Mouse (Mus musculus) forebrain, postnatal 0 days (tissue): ENCODE data around the gene Wfdc18. TPM values are rescaled to one million over a fixed set of nuclear protein-coding genes. Genes with fewer than 3 reads are reported as not detected.

Source experiments
- ATAC-seq: fragments of 200-750 bp; cut with Nextera tagmentation; 2 replicates; pipeline ENCODE4 v1.8.0; 2017; ENCODE audit warnings: mild to moderate bottlenecking, moderate library complexity
- DNase-seq: peaks from one replicate; pipeline ENCODE4 v3.0.0-alpha.2; 2015
- H3K27ac ChIP-seq: fragments of 300-500 bp; sonication (generic); 2 replicates; pipeline ENCODE4 v1.5.1; 2014; ENCODE audit warnings: low read depth, mild to moderate bottlenecking, antibody characterized with exemption, low read length, moderate library complexity, mixed read lengths
- H3K27me3 ChIP-seq: fragments of 300-500 bp; sonication (generic); 2 replicates; pipeline ENCODE4 v1.6.1; 2014; ENCODE audit warnings: mild to moderate bottlenecking, low read length, mixed read lengths; ENCODE audit not compliant: insufficient read depth
- H3K36me3 ChIP-seq: fragments of 300-500 bp; sonication (generic); 2 replicates; pipeline ENCODE4 v1.6.1; 2014; ENCODE audit warnings: mild to moderate bottlenecking, moderate library complexity; ENCODE audit not compliant: insufficient read depth
- H3K4me1 ChIP-seq: fragments of 300-500 bp; sonication (generic); 2 replicates; pipeline ENCODE4 v1.6.1; 2014; ENCODE audit warnings: antibody characterized with exemption; ENCODE audit not compliant: insufficient read depth
- H3K4me2 ChIP-seq: fragments of 300-500 bp; sonication (generic); 2 replicates; pipeline ENCODE4 v1.6.1; 2014; ENCODE audit warnings: low read depth, mild to moderate bottlenecking, moderate library complexity
- H3K4me3 ChIP-seq: fragments of 300-500 bp; sonication (generic); 2 replicates; pipeline ENCODE4 v1.5.1; 2014; ENCODE audit warnings: low read depth, low read length, mixed read lengths
- H3K9ac ChIP-seq: fragments of 300-500 bp; sonication (generic); 2 replicates; pipeline ENCODE4 v1.6.1; 2014; ENCODE audit warnings: mild to moderate bottlenecking
- H3K9me3 ChIP-seq: fragments of 300-500 bp; sonication (generic); 2 replicates; pipeline ENCODE4 v1.6.1; 2016; ENCODE audit warnings: low read length
- CTCF ChIP-seq: sonication (generic); IDR thresholded peaks from 2 replicates; pipeline ENCODE4 v1.5.1; 2016; ENCODE audit warnings: antibody characterized with exemption, control low read depth, low read depth
- WGBS: fragments of 180-500 bp; shearing (Covaris S2); extraction: QIAGEN DNeasy Blood & Tissue Kit; methylation state at CpG from one replicate; pipeline ENCODE4 v1.1.7; 2014; 5-methylcytosine and 5-hydroxymethylcytosine counted together
- polyA plus RNA-seq: library from polyadenylated mRNA; unstranded; fragments of >200 nt; fragmentation: Nextera tagmentation; extraction: Ambion mirVana; gene quantifications from 2 replicates; pipeline ENCODE4 v1.2.1, GENCODE M21; 2015
- total RNA-seq: library from RNA; depleted of rRNA; stranded (reverse); fragments of >200 nt; gene quantifications from 2 replicates; pipeline ENCODE4 v1.2.3, GENCODE M21; 2014

The Wfdc18 gene
- total and polyA plus RNA-seq, 2 experiments from 2014 or later: 1.2 TPM; not detected in 1

DNA sequence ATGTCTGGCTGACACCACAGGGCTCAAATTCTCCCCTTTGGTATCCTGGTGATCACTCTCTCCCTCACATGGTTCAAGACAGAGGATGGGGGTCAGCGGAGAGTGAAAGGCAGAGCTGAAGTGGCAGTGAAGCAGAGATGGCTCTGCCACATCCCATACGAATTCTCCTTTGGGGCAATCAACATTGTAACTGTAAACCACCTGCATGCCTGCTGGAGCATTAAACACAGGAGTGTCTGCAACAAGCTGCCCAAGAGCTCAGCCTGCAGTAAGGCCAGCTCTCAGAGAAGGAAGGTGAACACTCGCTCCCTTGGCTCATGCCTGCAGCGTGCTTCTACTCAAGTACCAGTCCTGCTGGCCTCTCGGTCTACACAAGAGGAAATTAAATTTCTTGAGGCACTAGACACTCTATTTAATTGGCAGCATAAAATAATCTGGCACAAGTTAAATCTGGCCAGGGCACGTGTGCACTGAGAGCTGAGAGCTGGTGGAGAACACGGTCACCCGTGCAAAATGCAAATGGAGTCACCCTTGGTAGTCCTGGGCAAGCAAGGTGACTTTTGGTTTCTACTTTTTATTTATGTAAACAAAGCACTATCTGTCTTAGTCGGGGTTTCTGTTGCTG lies 34.0 kb downstream of the Wfdc18 start:
- Histone ChIP-seq H3K4me3 (no peak overlapping the region), H3K36me3 (no peaks in the 10 kb centered on the region), H3K4me1 (no peaks in the 10 kb centered on the region), H3K27ac (no peak overlapping the region), H3K9me3 (no peaks in the 10 kb centered on the region), H3K9ac (no peak overlapping the region), H3K27me3 (peaks cover 15% of the 10 kb centered on the region), H3K4me2 (no peak overlapping the region)
- DNase-seq: no peak
- ATAC-seq: no peak
- no peak for TF ChIP-seq CTCF
- WGBS: 78% methylated on average over 9 of the region's 9 CpGs

DNA sequence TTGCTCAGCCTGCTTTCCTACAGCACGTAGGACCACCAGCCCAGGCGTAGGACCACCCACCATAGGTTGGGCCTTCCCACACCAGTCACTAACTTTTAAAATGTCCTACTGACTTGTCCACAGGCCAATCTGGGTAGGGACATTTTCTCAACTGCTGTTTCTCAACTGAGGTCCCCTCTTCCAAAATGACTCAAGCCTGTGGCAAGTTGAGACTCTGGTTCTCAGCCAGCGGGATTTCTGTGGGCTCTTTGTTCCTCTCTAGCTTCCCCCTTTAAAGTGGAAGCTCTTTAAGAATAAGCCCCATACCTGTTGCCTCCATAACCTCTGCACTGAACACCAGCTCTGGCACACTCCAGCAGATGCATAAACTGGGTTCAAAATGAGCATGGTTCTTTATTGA lies 34.7 kb downstream of the Wfdc18 start:
- Histone ChIP-seq H3K27me3 (peaks cover 15% of the 10 kb centered on the region), H3K36me3 (no peaks in the 10 kb centered on the region), H3K4me1 (no peaks in the 10 kb centered on the region), H3K4me3 (no peak overlapping the region), H3K9ac (no peak overlapping the region), H3K27ac (no peak overlapping the region), H3K4me2 (no peak overlapping the region), H3K9me3 (no peaks in the 10 kb centered on the region)
- ATAC-seq (no peak), DNase-seq (no peak)
- 91% methylated on average over 3 of the region's 3 CpGs for WGBS
- no peak for TF ChIP-seq CTCF

DNA sequence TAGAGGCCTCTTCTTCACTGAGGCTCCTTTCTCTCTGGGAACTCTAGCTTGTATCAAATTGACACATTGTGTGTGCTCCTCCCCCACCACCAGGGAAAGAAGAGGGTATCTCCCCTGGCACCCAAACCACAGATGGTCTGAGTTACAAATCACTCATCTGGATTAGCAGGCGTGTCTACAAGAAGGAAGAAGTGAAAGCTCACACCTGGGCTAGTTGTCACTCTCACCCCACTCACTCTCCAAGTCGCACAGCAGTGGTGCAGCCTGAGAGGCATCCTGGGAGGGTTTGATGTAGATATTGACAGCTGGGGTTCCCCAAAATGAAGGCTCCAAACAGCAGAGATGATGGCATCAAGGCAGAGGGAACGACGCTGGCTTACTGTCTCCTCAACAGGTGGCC lies 37.3 kb downstream of the Wfdc18 start:
- Histone ChIP-seq H3K27me3 (peaks cover 15% of the 10 kb centered on the region), H3K4me2 (no peak overlapping the region), H3K4me3 (no peak overlapping the region), H3K9me3 (no peaks in the 10 kb centered on the region), H3K9ac (no peak overlapping the region), H3K36me3 (no peaks in the 10 kb centered on the region), H3K27ac (no peak overlapping the region), H3K4me1 (no peaks in the 10 kb centered on the region)
- no peak for TF ChIP-seq CTCF
- no peak for ATAC-seq
- DNase-seq: no peak
- 76% methylated on average over 4 of the region's 4 CpGs for WGBS

- no peak for ATAC-seq
- Histone ChIP-seq H3K27me3 (peaks cover 15% of the 10 kb centered on the region), H3K36me3 (no peaks in the 10 kb centered on the region), H3K4me2 (no peak within 1 kb of the TSS), H3K9me3 (no peaks in the 10 kb centered on the region), H3K9ac (no peak within 1 kb of the TSS), H3K4me1 (no peaks in the 10 kb centered on the region), H3K27ac (no peak within 1 kb of the TSS), H3K4me3 (no peak within 1 kb of the TSS)
- WGBS: 75% methylated on average over 5 of the region's 5 CpGs
- no peak for TF ChIP-seq CTCF
- DNase-seq: no peak
Measured at GRCm38 (mm10) chr11:83746681-83747080, 37.9 kb downstream of the Wfdc18 start, which contains the start of gene Wfdc21. Gene Wfdc21, plus strand, starts transcription at chr11:83746940.

DNA sequence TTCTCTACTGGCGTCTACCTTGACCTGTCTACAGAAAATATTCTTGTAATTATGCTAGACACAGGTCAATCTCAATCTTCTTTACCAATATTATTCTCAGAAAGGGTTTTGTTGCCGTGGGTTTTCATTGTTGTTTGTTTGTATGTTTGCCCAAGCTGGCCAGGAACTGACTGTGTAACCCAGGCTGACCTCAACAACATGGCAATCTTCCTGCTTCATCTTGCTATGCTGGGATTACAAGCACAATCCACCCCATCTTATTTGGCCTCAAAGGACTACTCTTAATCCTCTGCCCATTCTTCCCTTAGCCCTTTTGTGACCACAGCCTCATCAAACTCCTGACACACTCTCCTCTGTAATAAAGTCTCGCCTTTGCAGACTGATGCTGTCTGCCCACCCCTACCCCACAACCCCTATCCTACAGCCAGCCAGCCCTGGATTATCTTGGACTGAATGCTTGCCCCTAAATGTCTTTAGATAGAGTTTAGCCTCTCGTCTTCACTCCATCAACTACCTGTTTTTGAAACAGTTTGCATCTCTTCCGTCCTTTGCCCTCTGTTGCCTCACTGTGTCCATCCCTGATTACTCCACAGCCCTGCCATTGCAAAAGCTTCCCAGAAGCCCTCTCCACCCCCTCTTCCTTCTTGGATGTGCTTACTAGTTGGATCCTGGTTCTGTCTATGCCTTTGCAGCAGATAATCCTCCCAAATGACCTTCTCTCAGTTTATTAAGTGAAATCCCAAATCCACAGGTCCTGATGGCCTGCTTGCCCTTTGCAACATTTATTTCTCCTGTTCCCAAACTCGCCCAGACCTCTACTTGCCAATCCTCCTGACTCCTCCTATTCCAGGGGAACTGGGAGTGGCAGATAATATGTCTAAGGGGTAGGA lies 38.8 kb downstream of the Wfdc18 start:
- DNase-seq: no peak
- WGBS: 67% methylated on average over 6 of the region's 6 CpGs

DNA sequence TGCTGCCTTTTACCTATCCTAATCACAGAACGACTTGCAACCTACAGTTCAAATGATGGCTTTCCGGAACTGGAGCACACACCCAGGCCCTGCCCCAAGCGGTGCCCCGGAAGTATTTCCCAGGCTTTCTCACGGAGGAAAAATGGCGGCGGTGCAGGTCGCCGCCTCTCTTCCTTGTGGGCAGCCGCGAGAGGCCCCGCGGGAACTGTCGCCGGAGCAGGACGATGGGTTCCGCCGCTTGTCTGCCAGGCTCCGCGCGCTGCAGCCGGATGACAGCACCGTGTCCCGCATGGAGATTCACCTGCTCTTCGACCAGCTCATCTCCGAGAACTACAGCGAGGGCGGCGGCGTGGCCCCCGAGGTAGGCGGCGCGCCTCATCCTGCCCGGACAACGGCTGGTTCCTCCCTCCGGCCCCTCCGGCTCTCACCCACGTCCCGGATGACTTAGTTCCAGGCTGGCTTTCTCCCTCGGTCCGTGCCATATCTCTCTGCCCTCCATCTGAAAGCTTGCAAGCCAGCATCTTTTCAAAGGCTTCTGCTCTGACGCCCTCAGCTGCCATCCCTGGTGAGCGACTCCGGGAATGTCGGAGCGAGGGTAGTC lies 44.9 kb downstream of the Wfdc18 start, which contains the start of gene Heatr6:
Gene Heatr6, plus strand, starts transcription at position 116 of the 601 bp plus-strand sequence.
- no peaks in the 10 kb centered on the region for H3K9me3 ChIP-seq
- H3K27me3 ChIP-seq: peaks cover 5% of the 10 kb centered on the region
- peaks cover 12% of the 10 kb centered on the region; the same call in 1 of the 2 replicates for H3K4me1 ChIP-seq
- peak within 1 kb of the TSS; percentile 89 for H3K9ac ChIP-seq
- H3K36me3 ChIP-seq: peaks cover 25% of the 10 kb centered on the region
- DNase-seq: peak; percentile 94
- TF ChIP-seq CTCF: 0 out of 2 replicates have a peak, but pooled peaks have one; percentile 8
- H3K27ac ChIP-seq: peak within 1 kb of the TSS; percentile 97
- ATAC-seq: peak; percentile 99
- under 1% methylated on average over 47 of the region's 47 CpGs for WGBS
- peak within 1 kb of the TSS; percentile 79 for H3K4me3 ChIP-seq
- peak within 1 kb of the TSS; percentile 68 for H3K4me2 ChIP-seq

More for the DNA sequence above, 38.8 kb downstream of the Wfdc18 start:
- no peak overlapping the region for H3K9ac ChIP-seq
- TF ChIP-seq CTCF: no peak
- no peaks in the 10 kb centered on the region for H3K9me3 ChIP-seq
- H3K27me3 ChIP-seq: peaks cover 21% of the 10 kb centered on the region
- no peak overlapping the region for H3K4me2 ChIP-seq
- no peak overlapping the region for H3K4me3 ChIP-seq
- H3K36me3 ChIP-seq: no peaks in the 10 kb centered on the region
- H3K4me1 ChIP-seq: no peaks in the 10 kb centered on the region
- H3K27ac ChIP-seq: no peak overlapping the region
- ATAC-seq: no peak
